Mouse (Mus musculus) adrenal gland, postnatal 36 days (tissue): Measurements from ENCODE around the gene AC124502.3. TPM values are rescaled to one million over a fixed set of nuclear protein-coding genes. Genes with fewer than 3 reads are reported as not detected.

Experiments
- DNase-seq, 2 experiments: peaks; one replicate each; pipeline ENCODE4 v3.0.0; 2021; ENCODE audit warnings: mixed read lengths in 1 of 2
- total RNA-seq, 2 experiments: library from RNA; stranded (reverse); gene quantifications; 2 replicates each; pipeline ENCODE4 v1.2.3; 2021

AC124502.3 gene
- total RNA-seq, 2 experiments from 2014 or later, result 0.99 to 2.3 TPM

DNA sequence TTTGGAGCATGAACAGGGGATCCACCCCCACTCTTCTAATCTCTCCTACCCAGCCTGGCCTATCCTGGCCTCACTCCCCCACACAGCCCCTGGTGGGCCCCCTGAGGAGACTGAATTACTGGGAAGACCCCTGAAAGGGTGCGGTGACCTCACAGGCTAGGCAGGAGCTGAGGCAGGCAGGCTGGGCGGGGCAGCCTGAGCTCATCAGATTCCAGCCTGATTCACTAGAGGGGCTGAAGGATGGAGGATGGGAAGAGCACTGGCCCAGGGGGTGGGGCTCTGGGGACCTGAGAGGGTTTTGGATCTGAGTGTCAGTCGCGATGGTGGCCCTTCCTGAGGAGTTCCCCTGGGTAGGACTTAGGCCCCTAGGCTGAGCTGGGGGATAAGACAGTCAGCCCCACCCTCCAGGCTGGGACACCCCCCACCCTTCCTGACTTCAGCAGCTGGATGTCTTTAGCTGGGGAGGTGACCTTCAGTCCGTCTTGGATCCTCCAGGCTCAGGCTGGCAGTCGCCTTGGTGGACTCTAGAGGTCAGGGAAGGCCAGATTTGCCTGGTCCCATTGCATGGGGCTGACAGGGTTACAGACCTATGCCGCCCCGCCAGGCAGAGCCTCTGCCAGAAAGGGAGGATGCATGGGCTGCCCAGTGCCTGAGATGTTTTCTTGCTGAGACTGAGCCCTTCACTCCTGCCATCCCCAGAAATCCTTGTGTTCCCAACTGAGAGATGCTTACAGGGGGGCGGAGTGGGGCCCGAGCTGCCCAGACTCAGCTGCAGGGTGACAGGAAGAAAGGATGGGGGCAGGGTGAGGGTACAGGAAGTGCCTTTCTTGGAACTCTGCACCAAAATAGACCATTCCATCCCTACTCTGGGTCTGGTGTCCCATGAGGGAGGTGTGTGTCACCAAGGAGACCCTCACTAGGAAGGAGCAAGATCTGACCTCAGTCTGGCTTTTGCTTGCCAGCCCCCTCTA, 20.4 kb downstream of the AC124502.3 start:
- DNase-seq, result no peak

DNA sequence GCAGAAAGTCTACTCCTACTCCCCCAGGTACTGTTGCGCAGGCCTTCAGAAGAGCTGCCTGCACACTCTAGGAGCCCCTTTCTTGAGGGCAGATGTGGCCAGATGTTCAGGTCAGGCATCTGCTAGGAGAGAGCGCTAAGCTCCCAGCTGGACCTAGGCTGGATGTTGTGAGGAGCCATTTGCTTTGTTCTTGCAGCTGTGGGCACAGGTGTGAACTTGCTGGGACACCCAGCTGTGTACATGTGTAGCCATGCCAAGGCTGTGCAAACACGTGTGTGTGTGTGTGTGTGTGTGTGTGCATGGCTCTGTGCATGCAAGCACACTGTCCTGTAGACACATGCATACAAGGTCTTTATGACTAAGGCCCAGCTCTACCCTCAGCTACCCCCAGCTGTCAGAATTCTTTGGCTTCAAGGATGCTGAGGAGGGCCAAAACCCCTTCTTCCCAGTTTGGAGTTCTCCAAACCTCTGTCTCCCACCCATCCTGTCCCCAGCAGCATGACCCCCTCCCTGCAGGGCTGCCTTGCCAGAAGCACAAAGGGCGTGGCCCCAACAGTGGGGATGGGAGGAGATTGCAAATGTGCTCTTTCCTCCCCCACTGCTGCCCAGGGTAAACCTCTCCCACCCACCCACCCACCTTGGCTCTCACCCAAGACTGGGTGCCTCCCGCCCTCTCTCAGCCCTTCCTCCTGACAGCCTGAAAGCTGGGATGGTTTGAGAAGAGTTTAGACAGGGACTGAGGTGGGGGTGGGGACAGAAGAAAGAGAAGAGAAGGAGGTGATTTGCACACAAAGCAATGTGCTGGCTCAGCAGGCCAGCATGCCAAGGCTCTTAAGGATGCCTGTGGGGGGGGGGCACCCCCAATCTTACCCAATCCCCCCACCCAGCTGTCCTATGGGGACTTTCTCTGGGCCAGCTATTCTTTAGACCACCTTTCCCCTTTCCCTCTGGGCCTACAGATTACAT, 22.0 kb downstream of the AC124502.3 start:
- no peak for DNase-seq

DNA sequence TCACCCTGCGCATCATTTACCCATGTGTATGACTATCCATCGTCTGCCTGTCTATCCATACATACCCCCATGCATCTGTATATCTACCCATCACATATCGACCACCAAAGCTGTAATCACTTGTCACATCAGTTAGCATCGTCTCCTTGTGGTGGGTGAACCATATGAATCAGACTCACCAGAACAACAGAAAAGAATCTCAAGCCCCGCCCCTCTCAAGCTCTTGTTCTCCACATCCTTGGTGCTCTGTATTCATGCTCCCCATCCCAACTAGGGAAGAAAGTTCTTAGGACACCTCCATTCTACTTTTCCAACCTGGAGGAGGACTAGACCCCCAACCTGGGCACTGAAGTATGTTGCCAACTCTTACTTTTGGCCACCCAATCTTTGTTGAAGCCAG, 23.4 kb downstream of the AC124502.3 start:
- no peak for DNase-seq

DNA sequence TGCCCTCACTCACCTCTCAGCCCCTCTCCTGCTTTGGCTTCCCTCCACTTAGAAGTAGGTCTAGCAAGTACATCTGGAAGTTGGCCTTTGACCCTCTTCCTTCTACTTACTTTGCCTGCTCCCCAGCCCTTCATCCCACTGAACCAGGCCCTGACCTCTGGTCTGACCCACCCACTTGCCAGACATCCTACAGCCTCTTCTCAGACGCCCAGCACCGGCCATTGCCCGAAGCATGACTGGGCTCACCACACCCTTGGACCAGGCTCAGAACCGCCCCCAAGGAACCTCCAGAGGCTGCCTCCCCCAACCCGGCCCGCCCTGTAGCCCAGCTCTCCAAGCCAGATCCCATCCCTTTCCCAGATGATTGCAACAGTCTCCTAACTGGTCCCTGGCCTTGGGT, 23.8 kb downstream of the AC124502.3 start:
- DNase-seq, result no peak

DNA sequence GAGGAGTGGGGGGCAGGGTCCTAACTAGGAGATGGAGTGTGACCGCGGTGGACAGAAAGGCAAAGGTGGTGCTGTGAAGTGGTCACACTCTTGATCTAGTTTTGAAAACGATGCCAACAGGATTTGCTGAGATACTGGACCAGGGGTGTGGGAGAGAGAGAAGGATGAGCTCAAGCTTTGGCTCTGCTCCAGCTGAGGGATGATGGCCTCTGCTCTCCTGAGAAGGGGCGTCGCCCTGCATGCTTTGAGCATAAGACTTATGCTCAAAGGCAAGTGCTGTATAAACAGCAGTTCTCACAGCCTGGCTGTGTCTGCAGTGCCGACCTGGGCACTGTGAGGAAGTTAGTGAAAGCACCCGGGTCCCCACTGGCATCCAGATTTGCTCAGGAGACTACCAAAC, 26.4 kb downstream of the AC124502.3 start:
- DNase-seq, result no peak

DNA sequence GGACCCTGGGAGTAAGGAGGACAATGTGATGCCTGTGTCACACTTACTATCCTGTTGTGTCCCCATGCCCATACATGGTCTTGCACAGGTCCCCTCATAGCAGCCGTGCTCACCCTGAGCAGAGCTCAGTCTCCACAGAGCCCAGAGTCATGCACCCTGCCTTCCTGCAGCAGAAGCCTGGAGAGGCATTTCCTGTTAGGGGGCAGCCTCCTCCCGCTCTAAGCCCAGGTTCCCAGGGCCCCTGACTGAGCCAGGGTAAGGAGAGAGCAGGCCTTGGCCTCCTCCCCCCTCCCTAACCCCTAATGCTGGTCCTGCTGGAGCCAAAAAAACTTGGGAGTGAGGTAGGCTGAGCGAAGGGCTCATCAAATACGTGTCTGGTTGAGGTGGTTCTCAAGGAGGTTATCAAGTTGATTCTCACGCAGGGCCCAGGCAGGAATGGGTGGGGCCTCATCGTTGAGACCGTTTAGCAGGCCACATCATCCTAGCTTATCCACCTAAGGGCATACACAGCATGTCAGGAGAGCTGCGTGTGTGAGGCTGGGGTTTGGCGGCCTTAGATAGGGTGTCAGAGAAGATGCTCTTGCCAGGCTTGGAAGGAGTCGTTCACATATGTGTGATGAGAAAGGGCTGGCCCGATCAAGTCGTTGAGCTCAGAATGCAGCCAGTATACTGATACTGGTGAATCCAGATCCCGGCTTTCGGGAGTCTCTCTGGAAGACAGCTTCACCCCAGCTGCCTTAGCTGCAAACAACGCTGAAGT, 28.5 kb downstream of the AC124502.3 start:
- DNase-seq, result no peak

DNA sequence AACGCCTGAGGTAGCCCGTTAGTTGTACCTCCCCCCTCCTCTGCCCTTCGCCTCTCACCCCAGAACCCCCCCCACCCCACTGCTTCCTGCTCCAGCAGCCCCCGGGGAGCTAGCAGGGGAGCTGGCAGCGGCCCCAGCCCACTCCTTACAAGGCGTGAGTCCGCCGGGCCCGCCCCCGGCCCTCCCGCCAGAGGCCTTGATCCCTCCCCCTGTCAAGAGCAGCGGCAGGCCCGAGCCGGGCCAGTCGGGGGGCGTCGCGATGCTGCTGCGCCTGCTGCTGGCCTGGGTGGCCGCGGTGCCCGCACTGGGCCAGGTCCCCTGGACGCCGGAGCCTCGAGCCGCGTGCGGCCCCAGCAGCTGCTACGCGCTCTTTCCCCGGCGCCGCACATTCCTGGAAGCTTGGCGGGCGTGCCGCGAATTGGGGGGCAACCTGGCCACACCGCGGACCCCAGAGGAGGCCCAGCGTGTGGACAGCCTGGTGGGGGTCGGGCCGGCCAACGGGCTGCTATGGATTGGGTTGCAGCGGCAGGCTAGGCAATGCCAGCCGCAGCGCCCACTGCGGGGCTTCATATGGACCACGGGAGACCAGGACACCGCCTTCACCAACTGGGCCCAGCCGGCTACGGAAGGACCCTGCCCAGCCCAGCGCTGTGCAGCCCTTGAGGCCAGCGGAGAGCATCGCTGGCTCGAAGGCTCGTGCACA, 29.3 kb downstream of the AC124502.3 start, which contains the start of gene Cd248:
Cd248 (plus strand) TSS at position 212 of the 703 bp plus-strand sequence.
- DNase-seq, result peak; percentile 56 to 83

DNA sequence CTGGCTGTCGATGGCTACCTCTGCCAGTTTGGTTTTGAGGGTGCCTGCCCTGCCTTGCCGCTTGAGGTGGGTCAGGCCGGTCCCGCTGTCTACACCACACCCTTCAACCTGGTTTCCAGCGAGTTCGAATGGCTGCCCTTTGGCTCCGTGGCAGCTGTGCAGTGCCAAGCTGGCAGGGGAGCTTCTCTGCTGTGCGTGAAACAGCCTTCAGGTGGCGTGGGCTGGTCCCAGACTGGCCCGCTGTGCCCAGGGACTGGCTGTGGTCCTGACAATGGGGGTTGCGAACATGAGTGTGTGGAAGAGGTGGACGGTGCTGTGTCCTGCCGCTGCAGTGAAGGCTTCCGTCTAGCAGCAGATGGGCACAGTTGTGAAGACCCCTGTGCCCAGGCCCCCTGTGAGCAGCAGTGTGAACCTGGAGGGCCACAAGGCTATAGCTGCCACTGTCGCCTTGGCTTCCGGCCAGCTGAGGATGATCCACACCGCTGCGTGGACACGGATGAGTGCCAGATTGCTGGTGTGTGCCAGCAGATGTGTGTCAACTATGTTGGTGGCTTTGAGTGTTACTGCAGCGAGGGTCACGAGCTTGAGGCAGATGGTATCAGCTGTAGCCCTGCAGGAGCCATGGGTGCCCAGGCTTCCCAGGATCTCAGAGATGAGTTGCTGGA, 30.0 kb downstream of the AC124502.3 start:
- no peak for DNase-seq

DNA sequence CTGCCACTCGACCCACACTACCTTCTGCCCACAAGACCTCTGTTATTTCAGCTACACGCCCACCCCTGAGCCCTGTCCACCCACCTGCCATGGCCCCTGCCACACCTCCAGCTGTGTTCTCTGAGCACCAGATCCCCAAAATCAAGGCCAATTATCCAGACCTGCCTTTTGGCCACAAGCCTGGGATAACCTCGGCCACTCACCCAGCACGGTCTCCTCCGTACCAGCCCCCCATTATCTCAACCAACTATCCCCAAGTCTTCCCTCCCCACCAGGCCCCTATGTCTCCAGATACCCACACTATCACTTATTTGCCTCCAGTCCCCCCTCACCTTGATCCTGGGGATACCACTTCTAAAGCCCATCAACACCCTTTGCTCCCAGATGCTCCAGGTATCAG, 30.8 kb downstream of the AC124502.3 start:
- no peak for DNase-seq

DNA sequence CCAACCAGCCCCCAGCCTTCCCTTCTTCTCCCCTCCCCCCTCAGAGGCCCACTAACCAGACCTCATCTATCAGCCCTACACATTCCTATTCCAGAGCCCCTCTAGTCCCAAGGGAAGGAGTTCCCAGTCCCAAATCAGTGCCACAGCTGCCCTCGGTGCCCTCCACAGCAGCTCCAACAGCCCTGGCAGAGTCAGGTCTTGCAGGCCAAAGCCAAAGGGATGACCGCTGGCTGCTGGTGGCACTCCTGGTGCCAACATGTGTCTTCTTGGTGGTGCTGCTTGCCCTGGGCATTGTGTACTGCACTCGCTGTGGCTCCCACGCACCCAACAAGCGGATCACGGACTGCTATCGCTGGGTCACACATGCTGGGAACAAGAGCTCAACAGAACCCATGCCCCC, 31.3 kb downstream of the AC124502.3 start:
- DNase-seq, result no peak

DNA sequence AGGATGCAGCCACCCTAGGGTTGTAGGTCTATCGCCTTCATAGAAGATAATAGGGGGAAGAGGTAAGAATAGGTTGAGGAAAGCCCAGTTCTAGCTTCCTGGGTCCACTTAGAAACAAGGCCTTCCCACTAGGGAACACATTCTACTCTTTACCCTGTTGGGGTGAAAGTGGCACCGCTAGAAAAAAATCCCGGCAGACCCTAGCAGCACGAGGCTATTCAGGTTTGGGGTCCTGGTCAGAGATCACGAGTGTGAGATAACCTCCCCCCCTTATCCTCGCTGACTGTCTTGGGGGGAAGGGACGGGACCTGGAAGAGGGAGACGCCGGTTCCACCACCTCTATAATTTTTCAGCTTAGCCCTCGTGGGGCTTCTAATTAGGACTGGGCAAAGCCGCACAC, 32.4 kb downstream of the AC124502.3 start:
- DNase-seq, result no peak

DNA sequence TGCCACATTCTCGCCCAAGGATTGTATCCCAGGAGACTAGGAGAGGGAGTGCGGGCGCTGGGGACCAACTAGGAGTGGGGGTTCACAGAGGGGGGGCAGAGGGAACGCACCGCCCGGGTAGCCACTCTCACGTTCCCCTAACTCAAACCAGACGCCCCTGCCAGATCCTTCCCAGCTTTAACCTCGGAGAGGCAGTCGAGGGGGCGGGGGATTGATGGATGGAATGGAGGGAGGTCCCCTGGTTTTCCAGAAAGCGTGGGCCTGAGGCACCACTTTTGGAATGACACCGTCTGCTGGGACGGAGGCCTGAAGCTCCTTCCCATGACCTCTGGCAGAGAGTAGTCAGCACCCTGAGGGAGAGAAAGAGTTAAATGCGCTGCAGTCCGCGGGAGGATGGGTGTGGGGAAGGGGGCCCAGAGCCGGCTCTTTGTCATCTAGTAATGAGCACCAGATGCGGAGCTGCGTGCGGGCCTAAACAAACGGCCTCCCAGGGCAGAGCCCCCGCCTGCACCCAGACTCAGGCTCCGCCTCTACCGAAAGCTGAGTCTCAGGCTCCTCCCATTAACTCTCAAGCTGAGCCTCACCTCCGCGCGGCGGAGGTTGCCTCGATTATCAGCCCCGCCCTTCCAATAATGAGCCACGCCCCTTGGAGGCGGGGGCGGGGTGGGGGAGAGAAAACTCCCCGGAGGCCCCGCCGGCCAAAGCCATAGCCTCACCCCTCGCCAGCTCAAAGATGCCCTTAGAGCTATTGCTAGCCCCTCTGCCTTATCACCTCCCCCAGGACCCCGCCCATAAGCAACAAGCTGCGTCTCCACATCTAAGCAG, 33.1 kb downstream of the AC124502.3 start:
- DNase-seq, result peak; percentile 84 to 86

DNA sequence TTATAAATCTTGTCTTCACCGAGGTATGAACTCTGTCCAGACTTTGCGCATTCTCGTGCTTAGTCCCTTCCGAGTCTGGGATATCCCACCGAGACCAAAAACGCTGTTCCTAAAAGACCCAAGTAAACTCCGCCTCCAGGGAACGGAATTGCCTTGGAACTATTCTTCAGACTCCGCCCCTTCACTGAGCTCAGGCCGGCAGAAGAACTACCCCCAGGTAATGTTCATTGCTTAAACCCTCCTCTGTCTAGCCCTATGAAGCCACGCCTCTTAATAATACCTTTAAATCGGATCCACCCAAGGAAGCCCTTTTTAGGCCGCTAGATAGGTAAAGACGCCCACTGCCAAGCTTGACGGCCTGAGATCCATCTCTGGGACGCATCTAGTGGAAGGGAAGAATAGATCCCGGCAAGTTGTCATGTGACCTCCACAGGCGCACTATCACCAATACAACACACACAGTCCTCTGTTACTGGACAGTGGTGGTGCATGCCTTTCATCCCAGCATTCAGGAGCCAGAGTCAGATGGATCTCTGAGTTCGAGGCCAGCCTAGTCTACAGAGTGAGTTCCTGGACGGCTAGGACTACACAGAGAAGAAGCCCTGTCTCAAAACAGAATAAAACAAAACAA, 33.8 kb downstream of the AC124502.3 start:
- DNase-seq, result peak in 1 of 2 experiments; percentile 21

DNA sequence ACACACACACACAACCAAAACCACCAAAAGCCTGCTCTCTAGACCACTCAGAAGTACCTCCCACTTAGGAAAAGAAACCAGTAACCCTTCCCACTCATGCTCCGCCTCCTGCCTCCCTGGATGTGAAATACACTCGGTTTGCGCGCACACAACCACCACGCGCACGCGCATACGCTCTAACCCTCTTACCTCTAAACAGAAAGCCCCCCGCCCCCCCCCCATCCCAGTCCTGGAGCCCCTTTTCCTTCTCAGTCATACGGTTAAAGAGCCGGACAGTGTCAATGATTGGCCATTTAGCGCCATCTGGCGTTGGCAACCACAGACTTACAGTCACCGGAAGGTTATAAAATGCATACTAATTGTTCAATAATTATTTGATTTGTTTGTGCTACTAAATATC, 34.3 kb downstream of the AC124502.3 start:
- DNase-seq, result peak; percentile 65 to 74

DNA sequence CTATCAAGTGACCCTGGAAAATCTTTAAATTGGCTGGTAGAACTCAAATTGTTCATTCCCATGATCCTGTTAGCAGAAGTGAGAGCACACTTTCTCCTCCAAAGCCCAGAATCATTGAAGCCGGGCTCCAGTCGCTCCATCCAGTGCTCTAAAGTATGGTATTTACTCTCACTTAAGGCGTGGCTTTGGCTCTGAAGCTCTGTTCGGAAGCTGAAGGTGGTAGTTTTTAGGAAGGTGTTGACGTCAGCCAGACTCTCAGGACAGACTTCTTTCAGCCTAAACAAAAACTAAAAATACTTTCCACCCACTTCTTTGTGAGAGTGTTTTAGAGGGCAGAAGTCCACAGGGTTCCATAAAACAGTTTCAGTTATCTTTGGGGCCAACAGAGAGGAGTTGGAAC, 34.8 kb downstream of the AC124502.3 start:
- no peak for DNase-seq

DNA sequence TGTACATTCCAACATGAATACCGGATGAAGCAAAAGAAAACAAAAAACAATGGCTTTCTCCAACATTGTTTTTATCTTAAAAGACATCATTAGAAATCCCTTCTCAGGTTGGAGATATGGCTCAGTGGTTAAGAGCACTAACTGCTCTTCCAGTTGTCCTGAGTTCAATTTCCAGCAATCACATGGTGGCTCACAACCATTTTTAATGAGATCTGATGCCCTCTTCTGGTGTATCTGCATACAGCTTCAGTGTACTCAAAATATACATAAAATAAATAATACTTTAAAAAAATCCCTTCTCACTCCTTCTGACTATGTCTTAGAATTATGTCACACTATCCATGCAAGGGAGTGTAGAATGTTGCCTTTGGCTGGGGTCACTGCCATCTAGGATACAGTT, 40.6 kb downstream of the AC124502.3 start:
- no peak for DNase-seq

DNA sequence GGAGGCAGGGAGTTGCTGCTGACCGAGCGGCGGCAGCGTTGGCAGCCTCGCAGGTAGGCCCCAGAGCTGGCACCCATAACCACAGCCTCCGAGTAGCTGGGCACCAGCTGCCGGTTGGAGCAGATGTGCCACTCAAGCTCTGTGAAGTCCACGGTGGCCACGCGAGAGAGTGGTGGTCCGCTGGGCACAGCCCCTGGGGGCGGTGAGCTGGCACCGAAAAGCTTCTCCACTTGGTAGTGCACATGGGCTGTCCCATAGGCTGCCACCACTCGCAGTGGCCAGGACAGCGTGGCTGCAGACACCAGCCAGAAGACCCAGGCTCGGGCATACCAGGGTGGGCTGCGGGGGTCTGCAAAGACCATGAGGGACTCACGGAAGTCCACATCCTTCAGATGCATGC, 43.3 kb downstream of the AC124502.3 start:
- DNase-seq, result no peak

DNA sequence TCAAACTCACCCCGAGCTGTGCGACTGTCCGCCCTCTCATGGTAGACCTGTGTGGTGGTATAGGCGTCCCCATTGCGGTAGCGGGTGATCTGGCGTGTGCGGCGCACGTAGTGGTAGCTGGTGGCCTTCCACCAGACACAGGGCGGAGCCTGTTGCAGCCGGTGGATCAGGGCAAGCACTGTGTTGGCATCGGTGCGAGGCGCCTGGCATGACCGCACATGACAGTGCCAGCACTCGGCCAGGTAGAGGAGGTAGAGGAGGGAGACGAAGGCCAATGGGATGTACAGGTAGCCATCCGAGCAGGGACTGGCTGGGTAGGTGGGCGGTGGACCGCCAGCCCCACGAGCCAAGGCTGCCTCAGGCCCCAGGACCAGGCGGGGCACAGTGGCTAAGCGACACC, 43.9 kb downstream of the AC124502.3 start:
- no peak for DNase-seq
